Mouse (Mus musculus): Measurements from ENCODE around the gene Hao2. TPM values are rescaled to one million over a fixed set of nuclear protein-coding genes. Genes with fewer than 3 reads are reported as not detected.

Hao2 gene
- polyA plus RNA-seq, 1 experiment from 2014 or later, result not detected

GRCm38 (mm10) chr3:98920417-98920816 is 27.4 kb upstream of the Hao2 start:
- ATAC-seq (ENCODE audit: low read depth), result no peak
- Histone ChIP-seq H3K4me1 (ENCODE audit: control insufficient read depth, insufficient read depth, low read length) (no peaks in the 10 kb centered on the region), H3K27ac (ENCODE audit: low read depth, low read length) (no peak overlapping the region), H3K4me2 (ENCODE audit: low read depth, low read length) (no peak overlapping the region), H3K27me3 (ENCODE audit: control insufficient read depth, insufficient read depth, low read length) (no peaks in the 10 kb centered on the region), H3K9me3 (ENCODE audit: control insufficient read depth, low read length) (no peaks in the 10 kb centered on the region), H3K36me3 (ENCODE audit: control insufficient read depth, insufficient read depth, low read length) (no peaks in the 10 kb centered on the region), H3K4me3 (ENCODE audit: low read depth, low read length) (no peak overlapping the region), H3K9ac (replicated peaks; ENCODE audit: low read depth, low read length) (no peak overlapping the region)
- WGBS, result 91% methylated on average over 3 of the region's 3 CpGs

- H3K4me3 ChIP-seq (ENCODE audit: low read depth, low read length), result no peak overlapping the region
- no peaks in the 10 kb centered on the region for H3K9me3 ChIP-seq (ENCODE audit: control insufficient read depth, low read length)
- no peak overlapping the region for H3K9ac ChIP-seq (replicated peaks; ENCODE audit: low read depth, low read length)
- WGBS, result 67% methylated on average over 1 of the region's 1 CpGs
- no peak overlapping the region for H3K27ac ChIP-seq (ENCODE audit: low read depth, low read length)
- no peak for ATAC-seq (ENCODE audit: low read depth)
- H3K4me1 ChIP-seq (ENCODE audit: control insufficient read depth, insufficient read depth, low read length), result no peaks in the 10 kb centered on the region
- H3K4me2 ChIP-seq (ENCODE audit: low read depth, low read length), result no peak overlapping the region
- no peaks in the 10 kb centered on the region for H3K36me3 ChIP-seq (ENCODE audit: control insufficient read depth, insufficient read depth, low read length)
- no peaks in the 10 kb centered on the region for H3K27me3 ChIP-seq (ENCODE audit: control insufficient read depth, insufficient read depth, low read length)
Measured at GRCm38 (mm10) chr3:98917260-98917659, 24.2 kb upstream of the Hao2 start.

GRCm38 (mm10) chr3:98916856-98917255 is 23.8 kb upstream of the Hao2 start:
- no peaks in the 10 kb centered on the region for H3K27me3 ChIP-seq (ENCODE audit: control insufficient read depth, insufficient read depth, low read length)
- H3K4me2 ChIP-seq (ENCODE audit: low read depth, low read length), result no peak overlapping the region
- H3K36me3 ChIP-seq (ENCODE audit: control insufficient read depth, insufficient read depth, low read length), result no peaks in the 10 kb centered on the region
- no peak for ATAC-seq (ENCODE audit: low read depth)
- H3K9me3 ChIP-seq (ENCODE audit: control insufficient read depth, low read length), result no peaks in the 10 kb centered on the region
- no peaks in the 10 kb centered on the region for H3K4me1 ChIP-seq (ENCODE audit: control insufficient read depth, insufficient read depth, low read length)
- 89% methylated on average over 2 of the region's 2 CpGs for WGBS
- H3K9ac ChIP-seq (replicated peaks; ENCODE audit: low read depth, low read length), result no peak overlapping the region
- H3K4me3 ChIP-seq (ENCODE audit: low read depth, low read length), result no peak overlapping the region
- no peak overlapping the region for H3K27ac ChIP-seq (ENCODE audit: low read depth, low read length)

GRCm38 (mm10) chr3:98915659-98916058 is 22.6 kb upstream of the Hao2 start:
- 5% methylated on average over 4 of the region's 4 CpGs for WGBS
- peak; percentile 46; the same call in 1 of the 2 replicates for ATAC-seq (ENCODE audit: low read depth)

GRCm38 (mm10) chr3:98913591-98913990 is 20.6 kb upstream of the Hao2 start:
- no peaks in the 10 kb centered on the region for H3K36me3 ChIP-seq (ENCODE audit: control insufficient read depth, insufficient read depth, low read length)
- 87% methylated on average over 6 of the region's 6 CpGs for WGBS
- no peak for ATAC-seq (ENCODE audit: low read depth)
- H3K4me2 ChIP-seq (ENCODE audit: low read depth, low read length), result no peak overlapping the region
- no peaks in the 10 kb centered on the region for H3K27me3 ChIP-seq (ENCODE audit: control insufficient read depth, insufficient read depth, low read length)
- no peak overlapping the region for H3K4me3 ChIP-seq (ENCODE audit: low read depth, low read length)
- H3K9me3 ChIP-seq (ENCODE audit: control insufficient read depth, low read length), result no peaks in the 10 kb centered on the region
- no peak overlapping the region for H3K9ac ChIP-seq (replicated peaks; ENCODE audit: low read depth, low read length)
- no peaks in the 10 kb centered on the region for H3K4me1 ChIP-seq (ENCODE audit: control insufficient read depth, insufficient read depth, low read length)
- H3K27ac ChIP-seq (ENCODE audit: low read depth, low read length), result no peak overlapping the region

More at GRCm38 (mm10) chr3:98915659-98916058, 22.6 kb upstream of the Hao2 start:
- no peaks in the 10 kb centered on the region for H3K27me3 ChIP-seq (ENCODE audit: control insufficient read depth, insufficient read depth, low read length)
- no peak overlapping the region for H3K27ac ChIP-seq (ENCODE audit: low read depth, low read length)
- H3K4me3 ChIP-seq (ENCODE audit: low read depth, low read length), result no peak overlapping the region
- H3K36me3 ChIP-seq (ENCODE audit: control insufficient read depth, insufficient read depth, low read length), result no peaks in the 10 kb centered on the region
- H3K4me1 ChIP-seq (ENCODE audit: control insufficient read depth, insufficient read depth, low read length), result no peaks in the 10 kb centered on the region
- no peaks in the 10 kb centered on the region for H3K9me3 ChIP-seq (ENCODE audit: control insufficient read depth, low read length)
- no peak overlapping the region for H3K4me2 ChIP-seq (ENCODE audit: low read depth, low read length)
- H3K9ac ChIP-seq (replicated peaks; ENCODE audit: low read depth, low read length), result no peak overlapping the region

GRCm38 (mm10) chr3:98897606-98898005 is 4.6 kb upstream of the Hao2 start:
- no peaks in the 10 kb centered on the region for H3K27me3 ChIP-seq (ENCODE audit: control insufficient read depth, insufficient read depth, low read length)
- WGBS, result 94% methylated on average over 2 of the region's 2 CpGs
- ATAC-seq (ENCODE audit: low read depth), result no peak
- no peak overlapping the region for H3K9ac ChIP-seq (replicated peaks; ENCODE audit: low read depth, low read length)
- no peaks in the 10 kb centered on the region for H3K9me3 ChIP-seq (ENCODE audit: control insufficient read depth, low read length)
- no peak overlapping the region for H3K27ac ChIP-seq (ENCODE audit: low read depth, low read length)
- no peak overlapping the region for H3K4me2 ChIP-seq (ENCODE audit: low read depth, low read length)
- no peak overlapping the region for H3K4me3 ChIP-seq (ENCODE audit: low read depth, low read length)
- H3K4me1 ChIP-seq (ENCODE audit: control insufficient read depth, insufficient read depth, low read length), result no peaks in the 10 kb centered on the region
- no peaks in the 10 kb centered on the region for H3K36me3 ChIP-seq (ENCODE audit: control insufficient read depth, insufficient read depth, low read length)

GRCm38 (mm10) chr3:98895071-98895601 is 2.1 kb upstream of the Hao2 start:
- Histone ChIP-seq H3K27me3 (ENCODE audit: control insufficient read depth, insufficient read depth, low read length) (no peaks in the 10 kb centered on the region), H3K36me3 (ENCODE audit: control insufficient read depth, insufficient read depth, low read length) (no peaks in the 10 kb centered on the region), H3K4me2 (ENCODE audit: low read depth, low read length) (no peak overlapping the region), H3K9ac (replicated peaks; ENCODE audit: low read depth, low read length) (no peak overlapping the region), H3K9me3 (ENCODE audit: control insufficient read depth, low read length) (no peaks in the 10 kb centered on the region), H3K4me1 (ENCODE audit: control insufficient read depth, insufficient read depth, low read length) (no peaks in the 10 kb centered on the region), H3K4me3 (ENCODE audit: low read depth, low read length) (no peak overlapping the region), H3K27ac (ENCODE audit: low read depth, low read length) (no peak overlapping the region)
- peak; percentile 65 for ATAC-seq (ENCODE audit: low read depth)
- WGBS, result 50% methylated on average over 10 of the region's 10 CpGs

- no peak overlapping the region for H3K9ac ChIP-seq (replicated peaks; ENCODE audit: low read depth, low read length)
- H3K4me1 ChIP-seq (ENCODE audit: control insufficient read depth, insufficient read depth, low read length), result no peaks in the 10 kb centered on the region
- WGBS, result 95% methylated on average over 4 of the region's 4 CpGs
- no peaks in the 10 kb centered on the region for H3K9me3 ChIP-seq (ENCODE audit: control insufficient read depth, low read length)
- H3K27ac ChIP-seq (ENCODE audit: low read depth, low read length), result no peak overlapping the region
- no peak overlapping the region for H3K4me2 ChIP-seq (ENCODE audit: low read depth, low read length)
- no peaks in the 10 kb centered on the region for H3K27me3 ChIP-seq (ENCODE audit: control insufficient read depth, insufficient read depth, low read length)
- ATAC-seq (ENCODE audit: low read depth), result no peak
- H3K36me3 ChIP-seq (ENCODE audit: control insufficient read depth, insufficient read depth, low read length), result no peaks in the 10 kb centered on the region
- H3K4me3 ChIP-seq (ENCODE audit: low read depth, low read length), result no peak overlapping the region
Measured at GRCm38 (mm10) chr3:98890430-98890829, 2.6 kb downstream of the Hao2 start.

GRCm38 (mm10) chr3:98888206-98888605 is 4.8 kb downstream of the Hao2 start:
- no peak for ATAC-seq (ENCODE audit: low read depth)
- Histone ChIP-seq H3K9me3 (ENCODE audit: control insufficient read depth, low read length) (no peaks in the 10 kb centered on the region), H3K36me3 (ENCODE audit: control insufficient read depth, insufficient read depth, low read length) (no peaks in the 10 kb centered on the region), H3K4me2 (ENCODE audit: low read depth, low read length) (no peak overlapping the region), H3K4me1 (ENCODE audit: control insufficient read depth, insufficient read depth, low read length) (no peaks in the 10 kb centered on the region), H3K27me3 (ENCODE audit: control insufficient read depth, insufficient read depth, low read length) (no peaks in the 10 kb centered on the region), H3K9ac (replicated peaks; ENCODE audit: low read depth, low read length) (no peak overlapping the region), H3K27ac (ENCODE audit: low read depth, low read length) (no peak overlapping the region), H3K4me3 (ENCODE audit: low read depth, low read length) (no peak overlapping the region)
- WGBS, result 76% methylated on average over 2 of the region's 2 CpGs

All from neural tube, embryonic 14.5 days (tissue).